Mouse (Mus musculus) testis, adult 2 months (tissue): Measurements from ENCODE around the gene Rex1bd. TPM values are rescaled to one million over a fixed set of nuclear protein-coding genes. Genes with fewer than 3 reads are reported as not detected.

ENCODE experiments used
- H3K27ac ChIP-seq: fragments of 200-500 bp; 2 replicates; pipeline ENCODE4 v1.5.1; 2012; ENCODE audit warnings: low read depth, low read length; ENCODE audit not compliant: control insufficient read depth, insufficient read depth
- H3K27me3 ChIP-seq: fragments of 200-500 bp; 2 replicates; pipeline ENCODE4 v1.6.1; 2012; ENCODE audit warnings: mild to moderate bottlenecking, low read length, moderate library complexity; ENCODE audit not compliant: control insufficient read depth, insufficient read depth
- H3K36me3 ChIP-seq: fragments of 200-500 bp; 2 replicates; pipeline ENCODE4 v1.6.1; 2012; ENCODE audit warnings: mild to moderate bottlenecking, low read length; ENCODE audit not compliant: control insufficient read depth, insufficient read depth
- H3K4me1 ChIP-seq: fragments of 200-500 bp; 2 replicates; pipeline ENCODE4 v1.6.1; 2012; ENCODE audit warnings: low read length; ENCODE audit not compliant: control insufficient read depth, insufficient read depth
- H3K4me3 ChIP-seq: fragments of 200-500 bp; 2 replicates; pipeline ENCODE4 v1.5.1; 2012; ENCODE audit warnings: low read depth, mild to moderate bottlenecking, low read length, moderate library complexity, mixed read lengths; ENCODE audit not compliant: control insufficient read depth
- CTCF ChIP-seq: fragments of 200-500 bp; IDR thresholded peaks from 2 replicates; pipeline ENCODE4 v1.5.1; 2012; ENCODE audit warnings: low read depth, mild to moderate bottlenecking, inconsistent platforms, low read length, moderate library complexity; ENCODE audit not compliant: control insufficient read depth, insufficient read depth, insufficient replicate concordance
- POLR2A ChIP-seq: fragments of 200-500 bp; IDR thresholded peaks from 2 replicates; pipeline ENCODE4 v1.6.1; 2012; ENCODE audit warnings: low read depth, mild to moderate bottlenecking, inconsistent platforms, low read length, moderate library complexity; ENCODE audit not compliant: control insufficient read depth
- polyA plus RNA-seq: library from polyadenylated mRNA; depleted of rRNA; stranded (reverse); fragments of >200 nt; gene quantifications from 2 replicates; pipeline ENCODE4 v1.2.3, GENCODE M21; 2012

Gene Rex1bd
- polyA plus RNA-seq, 1 experiment = 23.9 TPM

GRCm38 (mm10) chr8:70528182-70528797 lies 21.7 kb upstream of the Rex1bd start:
- H3K36me3 ChIP-seq = peaks cover 1% of the 10 kb centered on the region
- no peaks in the 10 kb centered on the region for H3K27me3 ChIP-seq
- peaks cover 12% of the 10 kb centered on the region for H3K4me1 ChIP-seq
- H3K27ac ChIP-seq = peak overlapping the region; percentile 62
- TF ChIP-seq POLR2A (no peak), CTCF (no peak)
- peak overlapping the region; percentile 92 for H3K4me3 ChIP-seq

GRCm38 (mm10) chr8:70527512-70528181 lies 21.1 kb upstream of the Rex1bd start, which contains the start of the genes Fkbp8 and Kxd1:
Gene Fkbp8 (plus strand): TSS chr8:70527724.
Gene Kxd1 (minus strand): TSS chr8:70527956.
- no peaks in the 10 kb centered on the region for H3K27me3 ChIP-seq
- H3K4me3 ChIP-seq = peak within 1 kb of the TSS; percentile 92
- H3K27ac ChIP-seq = peak within 1 kb of the TSS; percentile 91
- TF ChIP-seq CTCF (no peak), POLR2A (peak; percentile 59; the same call in 1 of the 2 replicates)
- no peaks in the 10 kb centered on the region; the same call in 1 of the 2 replicates for H3K36me3 ChIP-seq
- peaks cover 12% of the 10 kb centered on the region for H3K4me1 ChIP-seq

GRCm38 (mm10) chr8:70527111-70527511 lies 20.6 kb upstream of the Rex1bd start:
- no peaks in the 10 kb centered on the region for H3K27me3 ChIP-seq
- peak overlapping the region; percentile 91 for H3K27ac ChIP-seq
- H3K4me1 ChIP-seq = peaks cover 14% of the 10 kb centered on the region
- no peaks in the 10 kb centered on the region; the same call in 1 of the 2 replicates for H3K36me3 ChIP-seq
- peak overlapping the region; percentile 92 for H3K4me3 ChIP-seq
- TF ChIP-seq POLR2A (no peak), CTCF (no peak)

GRCm38 (mm10) chr8:70522592-70523403 lies 16.2 kb upstream of the Rex1bd start:
- no peaks in the 10 kb centered on the region for H3K27me3 ChIP-seq
- peaks cover 7% of the 10 kb centered on the region for H3K4me1 ChIP-seq
- TF ChIP-seq CTCF = no peak
- TF ChIP-seq POLR2A = peak; percentile 70
- H3K27ac ChIP-seq = peak overlapping the region; percentile 77
- H3K36me3 ChIP-seq = no peaks in the 10 kb centered on the region; the same call in 1 of the 2 replicates
- peak overlapping the region; percentile 82 for H3K4me3 ChIP-seq

- H3K27ac ChIP-seq = no peak overlapping the region
- no peaks in the 10 kb centered on the region for H3K27me3 ChIP-seq
- H3K4me3 ChIP-seq = no peak overlapping the region
- peaks cover 4% of the 10 kb centered on the region for H3K4me1 ChIP-seq
- TF ChIP-seq POLR2A (no peak), CTCF (no peak)
- H3K36me3 ChIP-seq = peaks cover 2% of the 10 kb centered on the region; the same call in 1 of the 2 replicates
Measured at GRCm38 (mm10) chr8:70519606-70520005, 13.1 kb upstream of the Rex1bd start.

- Histone ChIP-seq H3K27ac (no peak overlapping the region), H3K36me3 (peaks cover 2% of the 10 kb centered on the region; the same call in 1 of the 2 replicates), H3K4me1 (peaks cover 4% of the 10 kb centered on the region), H3K27me3 (no peaks in the 10 kb centered on the region), H3K4me3 (no peak overlapping the region)
- no peak for TF ChIP-seq CTCF
- no peak for TF ChIP-seq POLR2A
Measured at GRCm38 (mm10) chr8:70519043-70519442, 12.5 kb upstream of the Rex1bd start.
